Mouse (Mus musculus) T-helper 1 cell (primary cell): ENCODE results near the gene Ptpre.
"Not testable (repeated sequence)": the region's sequence is repeated elsewhere in the genome, so short reads cannot be mapped to it uniquely, and the experiment has no call there.

Experiments used
- in situ Hi-C: fragments of 300-600 bp; cut with MboI, MseI; formaldehyde crosslinking; loops from one replicate; pipeline ENCODE4 v1.15.1; 2025; ENCODE audit warnings: high pct_unique_total_duplicates

Gene Ptpre

DNA sequence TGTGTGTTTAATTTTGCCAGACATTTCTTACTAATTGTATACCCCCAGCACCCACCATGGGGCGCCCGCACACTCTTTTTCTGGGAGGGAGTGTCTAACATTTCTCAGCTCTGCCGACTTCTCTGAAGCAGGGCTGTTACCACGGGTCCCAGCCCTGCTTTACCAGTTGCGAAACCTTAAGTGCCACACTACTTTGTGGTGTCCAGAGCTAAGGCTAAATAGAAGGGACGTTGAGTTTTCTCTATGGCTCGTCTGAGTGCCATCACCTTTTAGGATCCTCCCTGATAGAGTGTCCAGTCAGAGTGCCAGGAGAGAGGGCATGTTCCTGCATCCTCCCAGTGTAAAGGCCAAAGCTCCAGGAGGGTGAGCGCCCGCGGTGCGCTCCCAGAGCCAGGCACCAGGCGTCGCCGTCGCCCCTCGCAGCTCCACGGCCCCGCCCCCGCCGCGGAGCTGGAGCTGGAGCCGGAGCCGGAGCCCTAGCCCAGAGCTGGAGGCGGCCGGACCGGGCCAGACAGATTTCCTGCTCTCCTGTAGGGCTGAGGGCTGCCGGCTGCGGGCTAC lies at the start of gene Ptpre:
Gene Ptpre, plus strand, starts transcription at position 141 of the 561 bp plus-strand sequence.
- in situ Hi-C loops = loop anchor here (5.0 kb wide), 1 partner anchor 85 kb away; no protein-coding TSS in a partner anchor

DNA sequence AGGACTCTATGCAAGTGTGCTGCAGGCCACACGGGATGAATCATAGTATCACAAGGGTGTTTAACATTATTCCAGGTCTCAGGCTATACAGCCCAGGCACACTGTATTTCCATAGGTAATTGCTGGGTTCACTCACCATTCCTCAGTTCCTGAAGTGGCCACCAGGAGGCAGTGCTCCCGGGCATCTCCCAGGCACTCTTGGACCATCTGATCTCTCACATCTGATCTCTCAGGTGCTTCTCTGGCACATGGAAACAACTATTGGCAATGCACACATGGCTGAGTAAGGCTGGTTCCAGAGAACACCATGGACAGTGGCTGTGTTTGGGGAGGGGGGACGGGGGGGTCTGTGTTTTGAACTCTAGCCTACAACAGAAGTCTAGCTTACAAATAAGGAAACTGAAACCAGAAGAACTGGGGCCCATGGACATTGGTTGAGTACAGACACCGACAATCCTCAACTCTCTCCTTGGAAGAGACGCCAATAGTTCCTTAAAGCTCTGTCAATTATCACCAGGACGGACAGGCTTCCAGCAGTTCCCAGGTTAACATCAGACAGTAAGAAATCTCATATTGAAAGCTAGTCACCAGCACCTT lies 49.0 kb upstream of the Ptpre start:
- in situ Hi-C loops = no loop called here

DNA sequence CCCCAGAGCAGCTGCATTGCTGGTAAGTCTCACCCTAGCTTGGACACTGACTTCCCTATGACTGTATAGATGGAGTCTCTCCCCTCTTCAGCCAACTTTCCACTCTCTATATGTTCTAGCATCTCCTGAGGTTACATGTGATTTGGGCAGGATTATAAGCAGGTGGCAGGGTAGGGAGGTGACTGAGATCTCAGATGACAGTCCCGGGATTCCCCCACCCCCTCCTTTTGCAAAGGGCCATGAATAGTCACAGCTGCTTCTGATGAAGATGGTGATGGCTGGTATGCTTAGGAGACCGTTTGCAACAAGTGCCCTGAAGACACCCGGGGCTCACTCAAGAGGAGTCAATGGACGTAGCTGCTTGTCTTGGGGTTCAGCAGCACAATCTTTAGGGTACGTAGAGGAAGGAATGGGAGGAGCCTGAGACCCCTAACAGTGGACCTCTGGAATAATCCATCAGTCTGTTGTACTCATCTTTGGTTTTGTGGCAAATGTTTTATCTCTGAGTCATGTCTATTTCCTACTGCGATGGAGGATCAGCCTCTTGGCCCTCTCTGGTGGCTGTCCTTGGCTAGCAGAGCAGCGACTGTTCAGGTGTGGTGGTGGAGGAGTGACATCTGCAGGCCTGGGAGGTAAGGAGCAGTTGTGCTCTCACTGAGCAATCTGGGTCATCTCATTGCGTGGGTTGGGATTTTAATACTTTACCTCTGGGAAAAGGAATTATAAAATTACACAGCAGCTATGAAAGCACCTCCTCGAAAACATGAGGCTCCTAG lies 47.4 kb upstream of the Ptpre start:
- in situ Hi-C loops = no loop called here

DNA sequence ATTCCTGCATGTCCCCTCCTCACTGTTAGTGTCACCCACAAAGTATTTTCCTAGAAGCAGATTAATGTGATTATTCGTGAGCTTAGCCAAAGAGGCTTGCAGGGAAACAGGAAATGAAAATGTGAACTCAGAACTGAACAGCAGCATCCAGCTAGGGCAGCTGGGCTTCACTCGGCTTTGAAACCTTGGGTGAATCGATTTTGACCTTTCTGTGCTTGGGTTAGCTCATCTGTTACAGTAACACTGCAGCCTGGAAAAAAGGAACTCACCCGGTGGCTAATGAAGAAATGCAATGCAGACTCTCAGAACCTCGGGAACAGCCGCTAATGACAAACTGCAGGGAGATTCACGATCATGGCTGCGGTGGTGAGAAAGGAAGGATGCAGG lies 46.8 kb upstream of the Ptpre start:
- in situ Hi-C loops = no loop called here

DNA sequence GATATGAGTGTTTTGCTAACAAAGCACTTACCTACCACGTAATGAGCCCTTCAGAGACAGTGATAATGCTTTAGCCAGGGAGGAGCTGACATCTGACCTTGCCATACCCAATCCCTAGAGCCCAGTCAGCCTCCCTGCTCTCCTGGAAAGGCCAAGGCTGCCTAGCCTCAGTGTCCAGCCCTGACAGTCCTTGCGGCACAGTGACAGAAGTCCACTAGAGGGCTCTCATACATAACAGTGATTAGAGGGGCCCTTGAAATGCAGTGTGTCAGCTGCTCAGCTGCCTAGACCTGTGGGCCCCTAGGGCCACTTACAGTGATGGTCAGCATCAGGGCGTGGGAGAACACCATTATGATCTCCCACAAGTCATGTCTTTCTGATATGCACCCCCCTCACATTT lies 42.0 kb upstream of the Ptpre start:
- in situ Hi-C loops = no loop called here

DNA sequence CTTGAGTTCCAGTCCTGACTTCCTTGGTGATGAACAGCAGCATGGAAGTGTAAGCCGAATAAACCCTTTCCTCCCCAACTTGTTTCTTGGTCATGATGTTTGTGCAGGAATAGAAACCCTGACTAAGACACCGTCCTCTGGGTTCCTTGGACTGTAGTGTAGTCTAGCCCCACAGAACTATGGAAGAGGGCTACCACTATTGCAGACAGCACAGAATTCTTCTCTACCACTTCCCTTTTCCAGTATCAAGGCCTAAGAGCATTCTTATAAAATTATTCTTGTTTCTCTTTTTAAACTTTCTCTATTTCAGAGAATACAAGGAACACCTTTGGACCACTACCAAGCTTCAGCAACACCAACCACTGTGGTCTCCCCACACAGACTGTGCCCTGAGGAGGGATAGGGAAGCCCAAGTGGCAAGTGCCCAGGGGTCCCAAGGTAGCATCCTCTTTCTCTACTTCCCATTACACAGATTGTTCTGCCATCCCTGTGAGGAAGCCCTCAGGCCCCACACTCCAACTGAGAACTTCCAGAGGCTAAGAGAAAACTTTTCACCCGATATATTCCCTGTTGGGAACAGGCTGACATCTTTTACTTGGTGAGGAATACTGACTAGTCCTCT lies 38.6 kb upstream of the Ptpre start:
- in situ Hi-C loops = no loop called here

DNA sequence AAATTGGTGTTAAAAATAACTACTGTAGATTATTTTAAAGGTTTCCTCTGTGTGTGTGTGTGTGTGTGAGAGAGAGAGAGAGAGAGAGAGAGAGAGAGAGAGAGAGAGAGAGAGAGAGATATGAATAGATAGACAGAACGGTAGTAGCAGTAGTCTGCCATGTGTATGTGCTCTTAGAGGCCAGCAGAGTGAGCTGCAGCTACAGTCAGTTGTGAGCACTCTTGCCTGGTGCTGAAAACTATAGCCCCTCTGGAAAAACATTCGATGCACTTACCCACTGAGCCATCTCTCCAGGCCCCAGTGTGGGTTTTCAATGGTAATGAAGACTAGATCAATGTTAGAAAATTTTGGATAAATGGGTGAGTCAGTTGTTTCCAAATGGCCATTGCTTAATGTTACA lies 37.9 kb upstream of the Ptpre start:
- in situ Hi-C loops = no loop called here

DNA sequence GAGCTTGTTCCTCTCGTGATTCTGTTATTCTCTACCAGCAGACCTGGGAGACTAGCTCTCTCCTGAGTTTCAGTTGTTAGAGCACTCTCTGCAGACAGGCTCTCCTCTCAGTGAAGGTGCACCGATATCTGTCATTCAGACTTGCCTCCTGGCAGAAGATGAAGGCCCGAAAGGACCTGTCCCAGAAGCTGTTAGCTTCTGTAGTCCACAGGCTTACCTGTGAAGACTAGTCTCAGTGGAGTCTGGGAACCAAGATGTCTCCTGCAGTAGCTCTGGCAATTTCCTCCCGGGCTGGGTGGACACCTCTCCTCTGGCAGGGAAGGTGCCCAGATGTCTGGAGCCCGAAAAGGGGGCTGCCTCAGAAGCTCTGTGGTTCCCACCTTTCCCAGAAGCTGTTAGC lies 30.8 kb upstream of the Ptpre start:
- in situ Hi-C loops = not testable (repeated sequence)

DNA sequence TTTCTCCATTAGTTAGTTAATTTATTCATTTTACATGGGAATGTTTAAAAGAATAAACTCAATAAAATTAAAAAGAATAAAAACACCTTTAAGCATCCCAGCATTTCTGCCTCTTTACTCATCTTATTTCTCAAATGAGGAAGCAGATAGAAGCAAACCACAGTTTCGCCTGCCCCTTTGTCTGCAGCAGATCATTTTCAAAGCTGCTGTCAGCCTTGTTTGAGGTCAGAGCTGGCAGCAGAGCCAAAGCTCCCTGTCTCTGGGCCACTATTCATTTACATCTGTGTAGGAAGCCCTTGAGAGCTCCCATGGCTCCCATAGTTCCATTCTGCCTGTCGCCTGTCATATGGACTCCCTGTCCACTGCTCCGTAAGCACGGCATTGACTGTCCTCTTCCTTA lies 28.7 kb upstream of the Ptpre start:
- in situ Hi-C loops = no loop called here

DNA sequence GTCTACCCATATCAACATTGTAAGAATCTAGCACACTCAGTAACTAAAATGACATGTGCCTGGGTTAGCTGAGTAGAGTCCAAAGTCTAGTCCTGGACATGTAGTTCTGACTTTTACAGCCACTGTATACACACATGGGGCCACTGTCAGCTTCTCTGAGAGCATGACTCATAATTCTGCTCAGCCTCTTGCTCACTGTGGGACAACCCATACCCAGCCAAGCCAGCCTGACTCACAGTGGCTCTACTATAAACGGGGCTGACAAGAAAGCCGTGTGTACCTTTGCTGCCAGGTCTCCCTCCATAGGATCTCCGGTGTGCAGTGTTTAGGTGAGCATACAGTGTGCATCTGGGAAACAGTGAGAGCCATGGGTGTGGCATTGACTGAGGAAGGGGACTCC lies 28.0 kb upstream of the Ptpre start:
- in situ Hi-C loops = no loop called here

DNA sequence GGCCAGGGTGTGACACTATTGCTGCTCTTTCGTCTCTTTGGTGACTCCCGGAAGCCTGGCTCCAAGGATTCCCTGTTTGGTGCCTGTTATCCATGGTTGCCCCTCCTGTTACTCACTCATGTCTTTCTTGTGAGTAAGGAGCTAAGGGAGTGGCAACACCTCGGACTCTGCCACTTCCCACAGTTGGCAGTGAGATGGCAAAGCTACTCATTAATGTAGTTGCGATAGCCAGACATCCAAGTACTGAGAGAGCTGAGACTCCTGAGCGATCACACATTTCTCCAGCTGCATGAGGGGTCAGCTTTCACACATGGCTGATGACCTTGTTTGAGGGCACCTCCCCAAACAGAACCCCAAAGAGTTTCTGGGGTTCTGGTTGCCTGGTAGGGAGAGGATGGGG lies 26.9 kb upstream of the Ptpre start:
- in situ Hi-C loops = loop anchor here (10.0 kb wide), 1 partner anchor 1824 kb away; no protein-coding TSS in a partner anchor

DNA sequence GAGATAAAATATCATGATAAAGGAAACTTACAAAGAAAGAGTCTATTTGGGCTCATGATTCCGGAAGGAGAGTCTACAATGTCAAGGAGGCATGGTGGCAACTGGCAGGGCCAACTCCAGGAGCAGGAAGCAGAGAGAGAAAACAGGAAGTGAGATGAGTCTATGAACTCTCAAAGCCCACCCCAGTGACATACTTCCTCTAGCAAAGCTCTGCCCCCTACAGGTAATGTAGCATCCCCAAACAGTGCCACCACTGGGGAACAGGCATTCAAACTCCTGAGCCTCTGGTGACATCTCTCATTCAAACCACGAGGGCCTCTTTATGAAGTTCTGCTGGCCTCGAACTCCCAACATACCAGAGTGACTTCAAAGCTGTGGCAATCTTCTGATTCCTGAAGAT lies 25.6 kb upstream of the Ptpre start:
- in situ Hi-C loops = loop anchor here (10.0 kb wide), 1 partner anchor 1823 kb away; no protein-coding TSS in a partner anchor

DNA sequence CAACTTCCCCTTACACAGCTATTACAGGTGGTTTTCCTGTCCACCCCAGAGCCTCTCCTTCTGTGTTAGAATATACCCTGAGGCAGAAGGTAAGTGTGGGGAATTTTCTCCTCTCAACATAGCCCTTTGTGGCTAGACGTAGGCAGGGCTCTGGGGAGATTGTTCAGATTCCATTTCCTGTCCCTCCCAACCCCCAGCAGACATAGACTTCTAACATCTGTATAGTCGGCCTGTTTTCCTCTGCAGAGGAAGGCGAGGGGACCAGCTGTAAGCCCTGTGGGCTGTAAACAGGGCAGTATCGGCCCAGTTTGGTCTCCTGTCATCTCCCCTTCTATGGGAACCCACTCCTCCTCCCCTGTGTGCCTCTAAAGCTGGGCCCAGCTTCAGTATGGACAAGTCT lies 20.1 kb upstream of the Ptpre start:
- in situ Hi-C loops = loop anchor here (10.0 kb wide), 1 partner anchor 1818 kb away; no protein-coding TSS in a partner anchor

DNA sequence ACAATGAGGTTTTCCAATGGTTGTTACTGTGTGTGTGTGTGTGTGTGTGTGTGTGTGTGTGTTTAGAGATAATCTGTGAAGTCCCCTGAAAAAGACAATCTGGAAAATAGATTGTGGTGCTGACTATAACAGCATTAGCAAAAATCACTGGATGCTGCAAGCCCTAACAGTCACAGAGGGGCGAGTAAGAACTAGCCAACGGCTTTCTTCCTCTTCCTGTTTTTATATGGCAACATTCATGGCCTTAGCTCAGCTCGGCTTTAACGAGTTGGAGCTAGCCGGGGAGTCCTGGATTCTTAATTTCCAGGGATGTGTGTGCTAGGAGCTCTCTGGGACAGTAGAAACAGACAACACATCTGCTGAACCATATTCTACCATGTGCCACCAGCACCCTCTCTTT lies 17.0 kb upstream of the Ptpre start:
- in situ Hi-C loops = no loop called here

DNA sequence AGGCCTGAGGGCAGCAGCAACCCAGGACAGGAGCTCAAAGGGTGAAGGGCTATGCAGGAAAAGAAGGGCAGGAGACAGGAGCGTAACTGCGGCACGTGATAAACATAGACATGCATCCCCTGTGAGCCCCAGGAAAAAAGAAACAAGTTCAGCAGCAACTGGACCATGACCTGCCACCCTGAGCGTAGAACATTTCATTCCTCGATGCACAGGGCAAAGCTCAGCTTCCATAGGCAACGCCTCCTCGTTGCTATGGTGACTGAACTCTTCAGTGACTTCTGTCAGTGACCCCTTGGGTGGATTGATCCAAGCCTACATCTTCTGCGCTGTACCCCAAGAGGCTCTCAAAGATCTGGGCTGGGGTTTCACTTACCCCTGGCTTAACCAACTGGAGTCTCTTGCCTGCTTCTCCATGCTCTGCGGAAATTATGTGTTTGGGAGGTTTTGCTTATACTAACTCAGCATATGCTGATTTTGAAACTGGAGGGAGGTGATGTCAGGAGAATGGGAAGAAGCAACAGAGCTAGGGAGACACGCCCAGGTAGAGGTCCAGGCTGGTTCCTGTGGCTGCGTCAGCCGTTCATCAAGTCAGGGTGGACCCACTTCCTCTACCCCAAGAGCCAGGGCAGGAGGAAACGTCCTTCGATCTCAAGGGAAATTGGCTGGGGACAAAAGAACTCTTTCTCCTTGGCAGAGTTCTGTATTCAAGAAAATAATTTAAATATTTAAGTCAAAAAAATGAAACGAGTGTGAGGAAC lies 15.3 kb upstream of the Ptpre start:
- in situ Hi-C loops = no loop called here

DNA sequence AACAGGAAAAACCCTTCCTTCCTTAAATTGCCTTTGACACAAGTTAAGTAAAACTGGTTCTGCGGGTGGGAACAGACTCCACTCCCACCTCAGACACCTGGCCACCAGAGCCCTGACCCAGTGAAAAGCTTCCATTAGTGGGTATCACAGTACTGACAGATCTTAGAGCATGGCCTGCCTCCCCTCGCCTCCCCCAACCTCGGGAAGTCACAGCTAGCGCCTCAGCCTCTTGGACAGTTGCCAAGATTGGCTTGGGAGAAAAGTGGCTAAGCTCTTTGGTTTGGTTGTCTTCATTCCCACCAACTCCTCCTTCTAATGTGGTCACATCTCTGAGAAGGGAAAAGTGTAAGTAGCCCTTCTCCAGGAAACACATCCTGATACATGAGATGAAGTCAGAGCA lies 13.3 kb upstream of the Ptpre start:
- in situ Hi-C loops = no loop called here

DNA sequence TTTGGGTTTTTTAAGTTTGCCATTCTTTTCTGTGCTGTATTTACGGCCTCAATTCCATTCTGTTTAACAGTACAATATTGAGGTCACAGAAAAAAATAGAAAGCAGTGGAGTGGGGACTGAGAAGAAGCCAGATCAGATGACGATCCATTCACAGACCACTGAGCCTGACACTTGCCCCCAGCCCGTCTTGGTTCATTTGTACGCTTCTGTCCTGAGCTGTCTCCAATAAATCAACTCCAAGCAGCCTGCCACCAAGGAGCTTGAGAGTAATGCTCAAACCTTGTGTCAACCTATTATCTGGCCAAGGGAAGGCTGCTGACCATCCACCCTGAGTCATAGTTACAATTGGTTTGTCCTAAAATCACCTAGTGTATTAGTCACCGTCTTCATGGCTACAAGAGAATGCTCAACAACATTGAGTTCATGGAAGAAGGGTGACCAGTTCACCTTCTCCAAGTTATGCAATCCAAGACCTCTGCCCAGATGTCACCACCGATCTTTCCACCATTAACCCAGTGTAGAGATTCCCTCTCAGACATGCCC lies 12.8 kb upstream of the Ptpre start:
- in situ Hi-C loops = no loop called here

DNA sequence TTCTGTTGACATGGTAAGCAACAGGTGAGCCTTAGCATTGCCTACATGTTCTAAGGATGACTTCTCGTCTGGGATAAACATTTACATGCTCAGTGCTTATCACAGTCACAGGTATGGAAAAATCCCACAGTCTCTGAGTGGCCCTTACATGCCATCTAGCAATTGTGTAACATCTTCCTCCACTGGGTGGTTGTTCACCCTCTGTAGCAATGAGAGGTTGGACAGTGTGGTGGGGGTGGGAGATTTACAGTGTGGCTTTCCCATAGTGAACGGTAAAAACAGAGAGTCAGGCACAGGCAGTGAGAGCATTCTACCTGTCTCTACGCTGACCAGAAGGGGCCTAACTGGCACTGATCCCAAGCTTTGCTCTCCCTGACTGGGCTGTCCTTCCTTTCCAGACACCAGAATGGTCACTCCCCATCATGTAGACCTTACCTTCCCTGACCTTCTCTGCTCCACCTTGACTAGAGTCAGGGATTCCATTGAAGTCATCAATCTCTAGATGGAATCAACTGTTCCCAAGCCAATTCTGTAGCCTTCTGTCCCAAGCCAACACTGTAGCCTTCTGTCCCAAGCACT lies 10.6 kb upstream of the Ptpre start:
- in situ Hi-C loops = no loop called here

DNA sequence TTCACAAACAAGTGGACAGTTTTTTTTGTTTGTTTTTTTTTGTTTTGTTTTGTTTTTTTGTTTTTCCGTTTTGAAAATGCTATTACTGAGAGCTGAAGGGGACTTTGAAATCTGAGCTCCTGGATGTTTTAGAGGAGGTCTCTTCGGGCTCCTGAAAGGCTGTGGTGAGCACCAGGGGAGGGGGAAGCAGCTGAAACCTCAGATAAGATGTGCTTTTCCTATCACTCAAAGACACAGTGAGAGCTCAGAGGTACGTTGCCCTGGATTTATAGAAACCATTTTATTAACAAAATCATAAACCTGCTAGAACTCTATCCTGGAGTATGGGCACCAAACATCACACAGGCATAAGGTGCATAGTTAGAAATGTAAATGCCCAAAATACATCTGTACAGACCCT lies 10.1 kb upstream of the Ptpre start:
- in situ Hi-C loops = no loop called here

DNA sequence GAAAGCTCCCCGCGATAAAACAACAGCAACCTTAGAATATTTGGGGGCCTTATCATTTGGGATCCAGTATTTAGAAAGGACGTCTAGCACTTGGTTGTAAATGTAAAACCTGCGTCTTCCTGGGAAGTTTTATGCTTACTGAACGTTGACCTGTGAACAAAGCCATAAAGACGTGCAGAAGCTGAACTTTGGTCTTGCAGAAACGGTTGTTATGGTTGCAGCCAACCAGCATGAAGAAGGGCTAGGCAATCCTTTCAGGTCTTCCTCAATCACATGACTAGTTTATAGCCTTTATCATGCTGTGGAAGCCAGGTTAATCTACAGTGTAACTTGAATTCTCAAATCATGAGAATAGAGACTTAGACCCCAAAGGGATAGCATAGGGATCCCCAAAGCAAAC lies 8.8 kb upstream of the Ptpre start, which contains the start of gene Clrn3:
Gene Clrn3, minus strand, starts transcription at position 140 of the 400 bp plus-strand sequence.
- in situ Hi-C loops = no loop called here

DNA sequence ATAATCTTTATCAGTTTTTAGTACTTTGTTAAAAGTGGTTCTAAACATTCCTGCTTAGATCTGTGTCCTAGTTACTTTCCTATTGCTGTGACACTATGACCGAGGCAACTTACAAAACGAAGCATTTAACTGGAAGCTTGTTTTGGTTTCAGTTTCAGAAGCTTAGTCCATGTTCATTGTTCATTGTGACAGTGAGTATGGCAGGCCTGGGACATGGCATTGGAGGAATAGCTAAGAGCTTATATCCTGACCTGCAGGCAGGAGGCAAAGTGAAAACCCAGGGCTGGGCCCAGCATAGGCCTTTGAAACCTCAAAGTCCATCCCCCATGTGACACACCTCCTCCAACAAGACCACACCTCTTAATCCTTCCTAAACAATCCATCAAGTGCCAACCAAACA lies 8.2 kb upstream of the Ptpre start:
- in situ Hi-C loops = no loop called here
